ENCODE assay signal across 9 mouse cellular contexts in genomic region chr6:55379641-55380335, GRCm38 (mm10). TPM values are rescaled to one million over a fixed set of nuclear protein-coding genes. Genes with fewer than 3 reads are reported as not detected.
DNase-seq lines count a peak whose midpoint lies in the region; ATAC-seq lines count a peak whose summit lies in the region.
"Had no signal": no experiment of that assay in that cellular context is flagged by ENCODE, and none has a peak within 500 bp of the region (broad histone marks: within the 10 kb centered on the region; RNA-seq: fewer than 3 reads in every experiment).

No protein-coding gene starts in this region.

- H3K27ac ChIP-seq in midbrain, embryonic 12.5 days (replicated peaks): no peak overlapping the region

- H3K9me3 ChIP-seq in midbrain, embryonic 12.5 days: no peaks in the 10 kb centered on the region

- H3K9ac ChIP-seq in midbrain, embryonic 12.5 days (replicated peaks): no peak overlapping the region

- peaks cover 4% of the 10 kb centered on the region; the same call in 1 of the 2 replicates for H3K27me3 ChIP-seq in midbrain, embryonic 12.5 days

- 39% methylated on average over 3 of the region's 3 CpGs for WGBS in midbrain, embryonic 12.5 days

- no peak overlapping the region for H3K4me2 ChIP-seq in midbrain, embryonic 12.5 days (replicated peaks)

- ATAC-seq in midbrain, embryonic 12.5 days (ENCODE audit: low FRiP score, low read depth): peak; percentile 71

- no peaks in the 10 kb centered on the region; the same call in 1 of the 2 replicates for H3K4me1 ChIP-seq in midbrain, embryonic 12.5 days

- no peak overlapping the region for H3K4me3 ChIP-seq in midbrain, embryonic 12.5 days

- DNase-seq in cerebellum, adult 18-20 months: peak; percentile 44 to 46
- DNase-seq in cerebellum, adult 9-11 months: no peak
- peak; percentile 76 for DNase-seq in 3T3-L1 (ENCODE audit: low read depth, low spot score)
- peak; percentile 28 for DNase-seq in brain, embryonic 18.5 days (ENCODE audit: low read depth, low spot score)
- DNase-seq in forelimb bud, embryonic 11.5 days (ENCODE audit: low read depth, low spot score): peak; percentile 60
- DNase-seq in layer of hippocampus, postnatal 10 days (ENCODE audit: low spot score in 2 of 2): peak; percentile 74 to 81
- DNase-seq in thymus, postnatal 25 days: peak; percentile 45

- H3K36me3 ChIP-seq in midbrain, embryonic 12.5 days: no peaks in the 10 kb centered on the region

RNA-seq across cellular contexts. Expression of gene Ghrhr, which starts 3.7 kb away (rescaled TPM):
- not detected for total RNA-seq in layer of hippocampus, postnatal 10 days (2021)
- polyA plus RNA-seq in midbrain, embryonic 12.5 days (2016; fragmentation: Nextera tagmentation; extraction: Ambion mirVana): not detected in 2 replicates
- polyA plus RNA-seq: heart, embryonic 16.5 days had no signal

RNA-seq across cellular contexts. Expression of gene Aqp1, which starts 43.6 kb away (rescaled TPM):
- 1 to 10 TPM in 1 of 2 experiments, under 1 TPM in 1; 0.49 to 5.4 TPM for total RNA-seq in layer of hippocampus, postnatal 10 days (2021)
- 5.0 and 7.9 TPM in 2 replicates for polyA plus RNA-seq in midbrain, embryonic 12.5 days (2016; fragmentation: Nextera tagmentation; extraction: Ambion mirVana)
